Mouse (Mus musculus) cerebellum, postnatal 14 days (tissue): Measurements from ENCODE around the gene Mdm4.

Experiments used
- DNase-seq, 2 experiments: peaks; one replicate each; pipeline ENCODE4 v3.0.0; 2021; ENCODE audit warnings: mixed read lengths in 2 of 2

The Mdm4 gene

DNA sequence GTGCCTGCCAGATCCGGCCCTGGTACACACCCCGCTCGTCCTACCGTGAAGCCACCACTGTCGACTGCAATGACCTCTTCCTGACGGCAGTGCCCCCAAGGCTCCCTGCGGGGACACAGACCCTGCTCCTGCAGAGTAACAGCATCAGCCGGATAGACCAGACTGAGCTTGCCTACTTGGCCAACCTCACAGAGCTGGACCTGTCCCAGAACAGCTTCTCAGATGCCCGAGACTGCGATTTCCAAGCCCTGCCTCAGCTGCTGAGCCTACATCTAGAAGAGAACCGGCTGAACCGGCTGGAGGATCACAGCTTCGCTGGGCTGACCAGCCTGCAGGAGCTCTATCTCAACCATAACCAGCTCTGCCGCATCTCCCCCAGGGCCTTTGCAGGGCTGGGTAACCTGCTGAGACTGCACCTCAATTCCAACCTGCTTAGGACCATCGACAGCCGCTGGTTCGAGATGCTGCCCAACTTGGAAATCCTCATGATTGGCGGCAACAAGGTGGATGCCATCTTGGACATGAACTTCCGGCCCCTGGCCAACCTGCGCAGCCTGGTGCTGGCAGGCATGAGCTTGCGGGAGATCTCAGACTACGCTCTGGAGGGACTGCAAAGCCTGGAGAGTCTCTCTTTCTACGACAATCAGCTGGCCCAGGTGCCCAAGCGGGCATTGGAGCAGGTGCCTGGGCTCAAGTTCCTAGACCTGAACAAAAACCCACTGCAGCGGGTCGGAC lies 92.9 kb downstream of the Mdm4 start:
- peak; percentile 61 to 64 for DNase-seq

DNA sequence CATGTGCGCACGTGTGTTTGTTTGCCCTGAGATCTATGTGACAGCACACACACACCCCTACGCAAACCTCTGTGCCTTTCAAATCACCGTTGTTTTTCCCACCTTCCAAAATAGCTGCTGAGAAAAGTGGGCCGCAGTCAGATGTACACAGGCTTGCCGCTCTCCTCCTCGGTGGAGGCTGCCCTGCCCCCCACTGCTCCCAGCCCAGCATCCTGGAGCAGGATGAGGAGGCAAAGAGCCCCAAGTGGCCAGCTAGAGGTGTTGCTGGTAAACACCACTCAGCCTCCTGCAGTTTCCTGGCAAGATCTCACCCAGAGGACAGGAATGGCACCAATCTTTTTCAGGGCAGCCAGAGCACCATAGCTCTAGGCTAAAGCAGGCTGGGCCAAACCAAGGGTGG lies 95.5 kb downstream of the Mdm4 start:
- DNase-seq: peak; percentile 72 to 86

- peak; percentile 94 to 96 for DNase-seq
Measured at GRCm38 (mm10) chr1:132932421-132932820, 97.9 kb downstream of the Mdm4 start.

GRCm38 (mm10) chr1:132930291-132930690 lies 100.1 kb downstream of the Mdm4 start:
- DNase-seq: peak in 1 of 2 experiments; percentile 33

DNA sequence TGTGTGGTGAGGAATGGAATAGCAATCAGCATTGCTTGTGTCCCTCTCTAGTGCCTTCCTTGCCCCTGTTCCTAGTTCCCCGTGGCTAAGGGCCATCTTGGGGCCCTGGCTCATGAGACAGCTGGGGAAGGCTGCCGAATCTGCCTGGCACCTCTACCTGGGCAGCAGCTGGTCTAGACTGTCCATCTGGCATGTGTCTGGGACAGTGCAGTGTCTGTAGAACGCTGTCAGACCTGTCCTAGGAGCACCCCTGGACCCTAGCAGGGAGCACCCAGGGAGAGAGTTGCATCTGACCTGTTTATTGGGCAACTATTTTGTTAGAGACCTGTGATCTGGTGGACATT lies 101.5 kb downstream of the Mdm4 start:
- peak in 1 of 2 experiments; percentile 42 for DNase-seq

DNA sequence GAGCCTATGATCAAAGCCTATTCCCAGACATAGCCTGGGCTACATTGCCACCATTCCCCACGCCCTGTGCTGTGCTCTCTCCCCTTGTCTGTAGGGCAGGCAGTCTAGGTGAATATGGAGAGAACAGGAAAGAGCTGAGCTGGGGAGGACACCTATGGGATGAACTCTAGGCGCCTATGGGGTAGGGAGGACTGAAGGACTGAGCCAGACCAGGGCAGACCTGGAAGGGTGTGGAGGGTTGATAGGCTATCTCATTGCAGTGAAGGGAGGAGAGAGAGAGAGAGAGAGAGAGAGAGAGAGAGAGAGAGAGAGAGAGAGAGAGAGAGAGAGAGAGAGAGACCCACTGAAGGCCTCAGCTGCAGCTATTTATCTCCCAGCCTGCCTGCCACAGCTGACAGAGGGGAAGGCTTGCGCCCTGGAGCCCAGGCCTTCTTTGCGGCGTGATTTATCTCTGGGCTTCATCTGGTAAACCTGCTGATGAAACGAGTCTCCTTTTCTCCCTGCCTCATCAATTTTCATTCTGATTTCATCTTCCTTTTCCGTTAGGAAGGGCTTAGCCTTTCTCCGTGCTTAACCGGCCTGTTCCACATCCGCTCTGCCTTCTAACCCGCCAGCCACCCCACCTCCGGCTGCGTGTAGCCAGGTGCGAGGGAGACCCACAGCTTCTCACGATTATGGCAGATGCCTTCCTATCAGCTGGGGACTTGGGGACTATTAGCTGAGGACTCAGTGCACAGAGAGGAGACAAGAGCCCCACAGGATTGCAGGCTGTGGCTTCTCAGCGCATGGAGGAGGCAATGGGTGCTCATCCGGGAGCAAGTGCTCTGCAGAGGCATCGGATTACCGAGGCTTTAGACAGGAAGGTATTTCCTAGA lies 102.1 kb downstream of the Mdm4 start:
- no peak for DNase-seq

DNA sequence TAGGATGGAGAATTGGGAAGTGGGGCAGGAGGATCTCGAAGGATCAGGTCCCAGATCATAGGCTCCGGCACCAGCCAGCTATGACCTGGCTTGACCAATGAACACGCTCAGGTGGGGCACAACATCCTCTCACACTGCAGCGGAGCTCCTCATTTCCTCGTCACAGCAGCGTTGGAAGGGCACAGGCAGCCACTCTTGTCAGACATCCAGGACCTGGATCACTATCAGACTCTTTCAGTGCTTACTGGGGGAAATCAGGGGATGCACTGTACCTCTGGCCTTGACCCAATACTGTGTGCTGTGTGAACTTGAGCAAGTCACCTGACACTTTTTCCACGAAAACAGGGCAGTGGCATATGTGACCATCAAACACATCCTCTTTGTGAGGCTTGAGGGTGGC lies 105.1 kb downstream of the Mdm4 start:
- peak; percentile 51 for DNase-seq

GRCm38 (mm10) chr1:132922257-132922656 lies 108.1 kb downstream of the Mdm4 start:
- DNase-seq: no peak

DNA sequence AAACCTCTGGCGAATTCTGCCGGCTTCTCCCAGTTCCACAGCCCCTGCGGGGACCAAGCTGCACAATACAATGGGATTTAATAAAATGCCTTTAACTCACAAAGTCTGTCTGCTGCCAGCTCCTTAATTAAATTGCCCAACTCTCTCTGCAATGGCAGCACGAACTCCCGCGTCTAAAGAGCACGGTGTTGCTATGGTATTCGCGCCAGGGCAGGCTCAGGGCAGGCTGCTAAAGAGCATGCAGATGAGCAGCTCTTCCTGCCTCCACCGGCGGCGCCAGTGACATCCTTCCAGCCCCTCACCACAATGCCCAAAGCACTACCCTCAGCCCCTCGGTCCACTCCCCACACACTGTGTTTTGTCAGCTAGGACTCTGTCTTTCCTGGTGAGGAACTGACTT lies 109.3 kb downstream of the Mdm4 start:
- peak in 1 of 2 experiments; percentile 36 for DNase-seq

- no peak for DNase-seq
Measured at GRCm38 (mm10) chr1:132919258-132919657, 111.1 kb downstream of the Mdm4 start.

DNA sequence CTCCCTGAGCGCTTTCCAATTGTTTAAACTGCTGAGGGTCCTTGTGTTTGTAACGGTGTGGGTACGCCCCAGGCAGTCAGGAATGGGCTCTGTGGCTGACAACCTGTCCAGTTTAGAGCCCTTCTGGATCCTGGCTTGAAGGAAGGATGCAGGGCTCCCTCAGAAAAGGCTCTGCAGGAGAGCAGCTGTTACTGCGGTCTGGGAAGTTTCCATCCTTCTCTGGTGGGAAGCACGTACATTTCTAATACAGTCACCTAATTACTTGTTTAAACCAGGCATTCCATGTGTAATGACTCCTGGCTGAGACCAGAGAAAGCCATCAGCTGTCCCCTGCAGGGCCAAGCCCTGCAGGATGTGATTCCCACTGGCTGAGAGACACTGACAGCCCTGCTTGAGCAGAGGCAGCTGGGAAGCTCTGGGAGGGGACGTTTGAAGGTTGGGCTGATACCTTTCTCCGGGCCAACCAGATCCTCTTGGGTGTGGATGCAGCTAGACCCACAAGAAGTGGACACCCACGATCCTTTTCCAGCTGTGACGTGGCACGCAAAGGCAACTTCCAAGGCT lies 112.2 kb downstream of the Mdm4 start:
- DNase-seq: no peak

DNA sequence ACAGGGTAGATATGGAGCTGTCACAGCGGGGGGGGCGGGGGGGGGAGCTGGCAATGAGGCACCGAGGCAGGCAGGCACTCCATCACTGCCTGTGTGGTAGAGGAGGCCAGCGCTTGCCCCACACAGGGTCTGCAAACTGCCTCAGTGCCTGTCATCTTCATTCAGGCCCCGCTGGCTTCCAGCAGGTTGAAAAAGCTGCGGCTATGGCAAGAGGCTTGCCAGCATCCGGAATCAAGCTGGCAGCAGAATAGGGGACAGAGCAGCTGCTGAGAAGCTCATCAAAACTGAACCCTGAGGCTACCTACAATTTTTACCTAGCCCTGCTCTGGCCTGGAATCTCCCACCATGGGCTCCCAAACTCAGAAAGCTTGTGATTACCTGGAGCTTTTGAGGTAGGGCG lies 112.8 kb downstream of the Mdm4 start:
- peak in 1 of 2 experiments; percentile 61 for DNase-seq

DNA sequence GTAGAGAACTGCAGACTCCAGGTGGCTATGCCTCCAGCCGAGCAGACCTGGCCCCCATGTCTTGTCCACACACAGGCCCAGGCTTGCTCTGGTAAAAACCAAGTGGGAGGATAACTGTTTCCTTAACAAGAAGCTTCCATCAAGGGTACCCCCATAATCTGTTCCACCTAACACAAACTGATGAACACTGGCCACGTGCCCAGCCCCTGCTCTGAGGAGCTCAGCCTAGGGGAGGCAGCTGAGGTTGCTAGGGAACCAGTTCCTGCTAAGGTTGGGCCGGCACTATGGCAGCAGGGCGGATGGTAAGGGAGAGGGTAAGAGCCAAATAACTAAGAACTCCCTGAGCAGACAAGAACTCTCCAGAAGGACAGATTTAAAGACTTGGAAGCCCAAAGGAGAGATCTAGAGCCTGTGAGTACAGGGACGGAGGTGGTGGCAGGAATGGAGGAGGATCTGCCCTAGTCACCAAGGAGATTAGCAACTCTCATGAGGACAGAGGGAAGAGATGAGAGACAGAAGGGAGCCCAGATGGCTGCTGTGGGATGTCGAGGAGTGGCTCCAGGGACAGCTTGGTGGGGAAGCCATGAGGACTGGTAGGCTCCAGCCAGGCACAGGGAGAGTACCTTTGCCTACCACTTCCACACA lies 114.4 kb downstream of the Mdm4 start:
- DNase-seq: peak; percentile 60 to 69

DNA sequence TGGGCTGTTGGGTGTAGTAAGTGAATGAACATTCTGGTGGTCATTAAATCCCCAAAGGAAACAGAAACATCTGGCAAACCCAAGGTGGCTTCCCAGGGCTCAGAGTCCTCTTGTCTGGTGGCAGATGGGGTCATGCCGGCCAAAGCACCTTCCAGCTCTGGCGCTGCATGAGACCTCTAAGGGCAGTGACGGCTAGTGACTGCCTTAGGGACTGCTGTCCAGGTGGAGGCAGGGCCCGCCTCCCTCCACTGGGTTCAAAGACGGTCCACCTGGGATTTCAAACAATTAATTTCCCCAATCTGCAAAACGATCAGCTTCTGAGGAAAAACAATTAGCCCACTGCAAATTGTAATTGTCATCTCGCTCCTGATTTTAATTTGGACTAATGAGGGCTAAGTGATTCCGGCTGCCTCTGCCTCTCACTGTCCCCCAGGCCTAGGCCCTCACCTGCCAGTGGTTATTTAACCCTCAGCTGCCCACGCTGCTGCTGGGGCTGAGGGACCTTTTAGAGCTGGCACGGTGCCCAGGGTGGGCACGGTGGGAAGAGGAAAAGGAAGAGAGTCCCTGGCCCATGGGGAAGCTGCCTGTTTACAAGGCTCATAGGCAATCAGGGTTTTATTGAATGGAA lies 119.8 kb downstream of the Mdm4 start:
- DNase-seq: peak in 1 of 2 experiments; percentile 20

DNA sequence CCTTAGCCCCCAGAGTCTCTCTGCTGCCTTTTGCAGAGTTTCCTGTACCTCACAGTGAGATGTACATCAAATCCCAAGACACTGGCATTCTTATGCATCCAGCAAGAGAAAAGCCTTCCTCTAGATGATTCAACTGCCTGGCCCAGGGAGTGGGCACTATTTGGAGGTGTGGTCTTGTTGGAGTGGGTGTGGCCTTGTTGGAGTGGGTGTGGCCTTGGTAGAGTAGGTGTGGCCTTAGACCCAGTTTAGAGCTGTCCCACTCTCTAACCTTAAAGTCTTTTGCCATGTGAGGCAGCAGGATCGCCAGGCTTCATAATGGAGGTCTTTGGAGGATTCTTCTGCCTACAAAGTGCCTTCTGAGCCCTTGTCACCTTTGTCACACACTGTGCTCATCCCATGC lies 120.4 kb downstream of the Mdm4 start:
- no peak for DNase-seq
